Mouse (Mus musculus) lung, embryonic 14.5 days (tissue): Measurements from ENCODE around the gene Klhl34. TPM values are rescaled to one million over a fixed set of nuclear protein-coding genes. Genes with fewer than 3 reads are reported as not detected.

Source experiments
- ATAC-seq: fragments of 200-750 bp; cut with Nextera tagmentation; 2 replicates; pipeline ENCODE4 v1.8.0; 2017; ENCODE audit warnings: mild to moderate bottlenecking, moderate TSS enrichment, moderate library complexity; ENCODE audit not compliant: insufficient read depth
- DNase-seq: peaks from one replicate; pipeline ENCODE4 v3.0.0-alpha.2; 2015
- H3K27ac ChIP-seq: fragments of 300-500 bp; sonication (generic); 2 replicates; pipeline ENCODE4 v1.5.1; 2014; ENCODE audit warnings: low read depth, mild to moderate bottlenecking, moderate library complexity
- H3K27me3 ChIP-seq: fragments of 300-500 bp; sonication (generic); 2 replicates; pipeline ENCODE4 v1.6.1; 2014; ENCODE audit warnings: low read length, control low read depth; ENCODE audit not compliant: insufficient read depth
- H3K36me3 ChIP-seq: fragments of 300-500 bp; sonication (generic); 2 replicates; pipeline ENCODE4 v1.6.1; 2014; ENCODE audit warnings: control low read depth; ENCODE audit not compliant: insufficient read depth
- H3K4me1 ChIP-seq: fragments of 300-500 bp; sonication (generic); 2 replicates; pipeline ENCODE4 v1.6.1; 2014; ENCODE audit warnings: antibody characterized with exemption, control low read depth; ENCODE audit not compliant: insufficient read depth
- H3K4me2 ChIP-seq: fragments of 300-500 bp; sonication (generic); 2 replicates; pipeline ENCODE4 v1.6.1; 2014; ENCODE audit warnings: mild to moderate bottlenecking
- H3K4me3 ChIP-seq: fragments of 300-500 bp; sonication (generic); 2 replicates; pipeline ENCODE4 v1.5.1; 2014; ENCODE audit warnings: low read depth, low read length
- H3K9ac ChIP-seq: fragments of 300-500 bp; sonication (generic); 2 replicates; pipeline ENCODE4 v1.6.1; 2014
- H3K9me3 ChIP-seq: fragments of 300-500 bp; sonication (generic); 2 replicates; pipeline ENCODE4 v1.6.1; 2016; ENCODE audit warnings: low read depth, low read length, control low read depth
- CTCF ChIP-seq: IDR thresholded peaks from 2 replicates; pipeline ENCODE4 v1.5.1; 2016; ENCODE audit warnings: antibody characterized with exemption, low read depth
- WGBS: fragments of 180-500 bp; shearing (Covaris S2); extraction: QIAGEN DNeasy Blood & Tissue Kit; methylation state at CpG from one replicate; pipeline ENCODE4 v1.1.7; 2014; 5-methylcytosine and 5-hydroxymethylcytosine counted together
- polyA plus RNA-seq: library from polyadenylated mRNA; unstranded; fragments of >200 nt; fragmentation: Nextera tagmentation; extraction: Ambion mirVana; gene quantifications from 2 replicates; pipeline ENCODE4 v1.2.1, GENCODE M21; 2014

Klhl34 gene
- 1.3 and 1.5 TPM in 2 replicates for polyA plus RNA-seq

GRCm38 (mm10) chrX:157818207-157818920 is at the start of gene Klhl34:
Gene Klhl34 (plus strand): TSS chrX:157818435.
- no peak for TF ChIP-seq CTCF
- H3K4me2 ChIP-seq: peak within 1 kb of the TSS; percentile 60
- H3K27ac ChIP-seq: no peak within 1 kb of the TSS
- 29% methylated on average over 27 of the region's 28 CpGs for WGBS
- no peaks in the 10 kb centered on the region for H3K27me3 ChIP-seq
- DNase-seq: peak; percentile 77
- H3K9me3 ChIP-seq: no peaks in the 10 kb centered on the region
- no peaks in the 10 kb centered on the region for H3K4me1 ChIP-seq
- no peaks in the 10 kb centered on the region for H3K36me3 ChIP-seq
- no peak within 1 kb of the TSS; the same call in 1 of the 2 replicates for H3K9ac ChIP-seq
- ATAC-seq: peak; percentile 86
- H3K4me3 ChIP-seq: peak within 1 kb of the TSS; percentile 19; the same call in 1 of the 2 replicates

GRCm38 (mm10) chrX:157801669-157802068 is 16.6 kb upstream of the Klhl34 start:
- no peak overlapping the region for H3K4me2 ChIP-seq
- no peaks in the 10 kb centered on the region for H3K9me3 ChIP-seq
- ATAC-seq (no peak), DNase-seq (no peak)
- no peak overlapping the region for H3K27ac ChIP-seq
- TF ChIP-seq CTCF: no peak
- H3K27me3 ChIP-seq: no peaks in the 10 kb centered on the region
- H3K4me1 ChIP-seq: no peaks in the 10 kb centered on the region
- WGBS: 90% methylated on average over 2 of the region's 2 CpGs
- H3K36me3 ChIP-seq: no peaks in the 10 kb centered on the region
- H3K4me3 ChIP-seq: no peak overlapping the region
- no peak overlapping the region for H3K9ac ChIP-seq

GRCm38 (mm10) chrX:157809721-157810120 is 8.5 kb upstream of the Klhl34 start:
- H3K27ac ChIP-seq: no peak overlapping the region
- H3K27me3 ChIP-seq: no peaks in the 10 kb centered on the region
- no peak for DNase-seq
- H3K4me1 ChIP-seq: no peaks in the 10 kb centered on the region
- no peak overlapping the region for H3K4me2 ChIP-seq
- H3K4me3 ChIP-seq: no peak overlapping the region
- no peak for ATAC-seq
- 83% methylated on average over 1 of the region's 1 CpGs for WGBS
- H3K9me3 ChIP-seq: no peaks in the 10 kb centered on the region
- no peak overlapping the region for H3K9ac ChIP-seq
- H3K36me3 ChIP-seq: no peaks in the 10 kb centered on the region
- TF ChIP-seq CTCF: no peak

DNA sequence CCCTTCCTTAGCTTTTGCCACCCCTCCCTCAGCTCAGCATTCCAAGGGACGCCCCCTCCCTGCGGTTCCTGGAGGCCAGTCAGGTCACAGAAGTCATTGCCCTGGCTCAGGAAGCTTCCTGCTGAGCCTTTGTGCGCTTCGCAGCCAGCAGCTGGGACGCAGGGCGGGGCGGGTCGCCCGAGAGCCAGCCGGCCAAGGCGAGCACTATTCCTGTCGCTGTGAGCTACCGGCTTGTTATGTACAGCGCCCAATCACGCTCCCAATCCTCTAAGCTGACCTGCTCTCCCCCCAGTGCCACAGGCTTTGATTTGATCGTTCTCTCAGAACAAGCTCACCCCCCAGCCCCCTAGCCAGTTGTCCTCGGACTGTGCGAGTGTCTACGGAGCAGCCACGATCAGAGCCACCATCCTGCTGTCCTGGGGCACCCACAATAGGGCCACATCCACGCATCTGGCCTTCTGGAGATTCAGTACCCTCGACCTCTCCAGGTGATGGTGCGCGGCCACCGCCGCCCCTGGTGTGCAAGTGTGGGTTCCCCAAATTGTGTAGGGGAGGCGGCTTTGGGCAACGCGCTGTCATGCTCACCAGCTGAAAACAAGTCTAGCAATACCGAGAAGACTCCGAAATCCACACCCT is 546 bp upstream of the Klhl34 start:
- no peak for TF ChIP-seq CTCF
- ATAC-seq (peak; percentile 61), DNase-seq (peak; percentile 50)
- Histone ChIP-seq H3K36me3 (no peaks in the 10 kb centered on the region), H3K27ac (no peak overlapping the region), H3K4me1 (no peaks in the 10 kb centered on the region), H3K9ac (no peak overlapping the region; the same call in 1 of the 2 replicates), H3K27me3 (no peaks in the 10 kb centered on the region), H3K4me3 (peak overlapping the region; percentile 19; the same call in 1 of the 2 replicates), H3K4me2 (peak overlapping the region; percentile 60), H3K9me3 (no peaks in the 10 kb centered on the region)
- 14% methylated on average over 30 of the region's 31 CpGs for WGBS

DNA sequence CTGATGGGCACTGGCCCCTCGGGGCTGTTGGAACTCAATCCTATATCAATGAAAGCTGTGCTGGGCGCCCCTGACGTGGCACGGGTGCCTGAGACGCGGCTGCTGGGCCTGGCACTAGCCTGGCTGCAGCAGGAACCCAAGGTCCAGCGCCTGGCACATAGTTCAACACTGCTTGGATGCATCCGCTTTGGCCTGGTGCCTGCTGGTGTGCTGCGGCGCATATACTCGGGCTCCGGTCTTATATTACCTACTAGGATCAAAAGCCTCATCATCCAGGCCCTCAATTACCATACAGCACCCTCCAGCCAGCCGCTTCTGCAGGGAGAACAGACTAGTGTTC is 656 bp downstream of the Klhl34 start:
- Histone ChIP-seq H3K27ac (no peak overlapping the region), H3K4me2 (no peak overlapping the region), H3K36me3 (no peaks in the 10 kb centered on the region), H3K27me3 (no peaks in the 10 kb centered on the region), H3K4me3 (no peak overlapping the region), H3K9me3 (no peaks in the 10 kb centered on the region), H3K9ac (no peak overlapping the region), H3K4me1 (no peaks in the 10 kb centered on the region)
- 86% methylated on average over 13 of the region's 13 CpGs for WGBS
- DNase-seq: no peak
- ATAC-seq: no peak
- no peak for TF ChIP-seq CTCF

GRCm38 (mm10) chrX:157829983-157830382 is 11.7 kb downstream of the Klhl34 start:
- H3K4me3 ChIP-seq: no peak overlapping the region
- no peak for TF ChIP-seq CTCF
- H3K27ac ChIP-seq: no peak overlapping the region
- no peak overlapping the region for H3K9ac ChIP-seq
- WGBS: 77% methylated on average over 4 of the region's 4 CpGs
- no peaks in the 10 kb centered on the region for H3K4me1 ChIP-seq
- H3K36me3 ChIP-seq: no peaks in the 10 kb centered on the region
- H3K27me3 ChIP-seq: no peaks in the 10 kb centered on the region
- no peak overlapping the region for H3K4me2 ChIP-seq
- no peaks in the 10 kb centered on the region for H3K9me3 ChIP-seq
- ATAC-seq: no peak
- no peak for DNase-seq

Other genes starting within 250 kb of the Klhl34 start
- 6.4 and 6.8 TPM in 2 replicates for gene Yy2, start 249.4 kb upstream of the Klhl34 start, polyA plus RNA-seq
- gene Mbtps2, start 219.7 kb upstream of the Klhl34 start, polyA plus RNA-seq: 24.8 and 25.3 TPM in 2 replicates
- 33.0 and 35.3 TPM in 2 replicates for gene Smpx, start 119.5 kb upstream of the Klhl34 start, polyA plus RNA-seq
- gene Cnksr2, start 224.9 kb downstream of the Klhl34 start, polyA plus RNA-seq: 4.7 and 5.2 TPM in 2 replicates